In the genomic region with DNA sequence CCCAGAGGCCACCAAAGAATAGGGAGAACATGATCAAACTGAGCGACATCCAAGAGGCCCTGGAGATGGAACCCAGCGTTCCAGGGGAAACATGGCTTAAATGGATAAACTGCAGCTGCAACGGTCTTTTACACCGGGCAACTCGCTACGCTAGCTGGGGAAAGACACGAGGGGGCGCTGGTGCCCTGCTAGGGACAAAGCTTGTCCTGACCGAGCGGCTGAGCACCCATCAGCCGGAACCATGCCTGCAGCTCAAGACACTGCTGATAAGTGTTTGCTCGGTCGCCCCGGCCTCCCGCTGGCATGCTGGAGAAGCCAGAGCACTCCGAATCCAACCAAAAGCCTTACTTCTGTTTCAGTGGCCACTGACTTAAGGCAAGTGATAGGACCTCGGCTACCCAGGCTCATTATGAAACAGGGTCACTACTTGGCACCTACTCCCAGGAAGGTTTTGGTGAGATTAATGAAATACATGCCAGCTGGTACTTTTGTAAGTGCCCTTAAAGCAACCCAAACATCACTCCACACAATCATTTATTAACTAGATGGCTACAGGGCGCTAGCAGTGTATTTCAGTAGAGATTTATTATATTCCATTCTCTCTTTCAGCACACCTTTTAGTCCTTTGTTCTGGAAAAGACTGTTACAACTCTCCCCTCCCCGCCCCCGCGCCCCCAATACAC, we compare ENCODE assay signal across 8 mouse cellular contexts. TPM values are rescaled to one million over a fixed set of nuclear protein-coding genes. Genes with fewer than 3 reads are reported as not detected.
DNase-seq lines count a peak whose midpoint lies in the region; ATAC-seq and TF ChIP-seq lines count a peak whose summit lies in the region.

A gene (plus strand): TSS at position 347 of the 683 bp plus-strand sequence.

- H3K9ac ChIP-seq in ES-Bruce4 (ENCODE audit: low read depth, poor library complexity, severe bottlenecking): no peak within 1 kb of the TSS
- peak within 1 kb of the TSS; percentile 59 for H3K9ac ChIP-seq in forebrain, embryonic 12.5 days
- H3K9ac ChIP-seq in heart, postnatal 0 days (replicated peaks; ENCODE audit: low read depth, low read length): no peak within 1 kb of the TSS
- peak within 1 kb of the TSS; percentile 9 for H3K9ac ChIP-seq in liver, embryonic 14.5 days (replicated peaks)
- peak within 1 kb of the TSS; percentile 62 for H3K9ac ChIP-seq in neural tube, embryonic 11.5 days (ENCODE audit: low read length)
- H3K9ac ChIP-seq in stomach, embryonic 16.5 days (ENCODE audit: low read length): peak within 1 kb of the TSS; percentile 60; the same call in 1 of the 2 replicates

- H3K4me3 ChIP-seq in ES-Bruce4 (ENCODE audit: low read depth, low read length): no peak within 1 kb of the TSS; the same call in 1 of the 2 replicates
- H3K4me3 ChIP-seq in forebrain, embryonic 12.5 days (replicated peaks): peak within 1 kb of the TSS; percentile 30
- peak within 1 kb of the TSS; percentile 22 for H3K4me3 ChIP-seq in heart, postnatal 0 days (ENCODE audit: low read depth, low read length)
- H3K4me3 ChIP-seq in liver, embryonic 14.5 days (ENCODE audit: insufficient read depth in 1 of 2, low read depth in 2 of 2, low read length in 2 of 2): peak within 1 kb of the TSS in 1 of 2 experiments; percentile 47; a peak in 2 of 4 replicates
- H3K4me3 ChIP-seq in neural tube, embryonic 11.5 days (ENCODE audit: low read depth, low read length): no peak within 1 kb of the TSS
- peak within 1 kb of the TSS; percentile 36 for H3K4me3 ChIP-seq in stomach, embryonic 16.5 days (replicated peaks; ENCODE audit: low read length)

- no peaks in the 10 kb centered on the region for H3K27me3 ChIP-seq in ES-Bruce4 (ENCODE audit: control insufficient read depth, insufficient read depth, low read length, poor library complexity, severe bottlenecking)
- peaks cover 6% of the 10 kb centered on the region; the same call in 1 of the 2 replicates for H3K27me3 ChIP-seq in forebrain, embryonic 12.5 days
- 0 out of 2 replicates have a peak, but pooled peaks cover 5% of the 10 kb centered on the region for H3K27me3 ChIP-seq in heart, postnatal 0 days (ENCODE audit: control insufficient read depth, insufficient read depth, low read length)
- no peaks in the 10 kb centered on the region for H3K27me3 ChIP-seq in liver, embryonic 14.5 days (ENCODE audit: control insufficient read depth, insufficient read depth, low read length)
- no peaks in the 10 kb centered on the region for H3K27me3 ChIP-seq in neural tube, embryonic 11.5 days (ENCODE audit: control insufficient read depth, insufficient read depth, low read length)
- no peaks in the 10 kb centered on the region for H3K27me3 ChIP-seq in stomach, embryonic 16.5 days (ENCODE audit: control insufficient read depth, insufficient read depth, low read length)

- no peaks in the 10 kb centered on the region for H3K4me1 ChIP-seq in ES-Bruce4 (ENCODE audit: control insufficient read depth, insufficient read depth, low read length)
- H3K4me1 ChIP-seq in forebrain, embryonic 12.5 days: peaks cover 10% of the 10 kb centered on the region
- H3K4me1 ChIP-seq in heart, postnatal 0 days (ENCODE audit: control insufficient read depth, insufficient read depth): no peaks in the 10 kb centered on the region
- peaks cover 0 to 8% of the 10 kb centered on the region in 2 experiments; a peak in 2 of 4 replicates for H3K4me1 ChIP-seq in liver, embryonic 14.5 days (replicated peaks; ENCODE audit: control insufficient read depth in 2 of 2, insufficient read depth in 2 of 2, low read length in 1 of 2)
- no peaks in the 10 kb centered on the region for H3K4me1 ChIP-seq in neural tube, embryonic 11.5 days (ENCODE audit: control insufficient read depth, insufficient read depth, low read length)
- H3K4me1 ChIP-seq in stomach, embryonic 16.5 days (ENCODE audit: control insufficient read depth, insufficient read depth, low read length): no peaks in the 10 kb centered on the region; the same call in 1 of the 2 replicates

- peak; percentile 92 for ATAC-seq in forebrain, embryonic 12.5 days (ENCODE audit: low FRiP score)
- ATAC-seq in heart, postnatal 0 days (ENCODE audit: insufficient read depth, low read depth): peak; percentile 87
- ATAC-seq in liver, embryonic 14.5 days (ENCODE audit: insufficient read depth): peak; percentile 94
- peak; percentile 78; the same call in 1 of the 2 replicates for ATAC-seq in neural tube, embryonic 11.5 days (ENCODE audit: insufficient read depth, low FRiP score, low TSS enrichment)
- ATAC-seq in stomach, embryonic 16.5 days (ENCODE audit: insufficient read depth, low FRiP score): peak; percentile 91

- H3K36me3 ChIP-seq in ES-Bruce4 (ENCODE audit: control insufficient read depth, insufficient read depth, low read length, poor library complexity, severe bottlenecking): no peaks in the 10 kb centered on the region
- no peaks in the 10 kb centered on the region for H3K36me3 ChIP-seq in forebrain, embryonic 12.5 days (replicated peaks)
- H3K36me3 ChIP-seq in heart, postnatal 0 days (replicated peaks; ENCODE audit: control insufficient read depth, insufficient read depth, low read length): no peaks in the 10 kb centered on the region
- no peaks in the 10 kb centered on the region for H3K36me3 ChIP-seq in liver, embryonic 14.5 days (replicated peaks; ENCODE audit: control insufficient read depth, insufficient read depth, low read depth)
- no peaks in the 10 kb centered on the region for H3K36me3 ChIP-seq in neural tube, embryonic 11.5 days (ENCODE audit: control insufficient read depth, insufficient read depth, low read length)
- no peaks in the 10 kb centered on the region for H3K36me3 ChIP-seq in stomach, embryonic 16.5 days (ENCODE audit: control insufficient read depth, insufficient read depth, low read length)

- H3K9me3 ChIP-seq in ES-Bruce4 (replicated peaks; ENCODE audit: control insufficient read depth, insufficient read depth, low read length, poor library complexity, severe bottlenecking): no peaks in the 10 kb centered on the region
- H3K9me3 ChIP-seq in forebrain, embryonic 12.5 days: no peaks in the 10 kb centered on the region
- H3K9me3 ChIP-seq in heart, postnatal 0 days (replicated peaks; ENCODE audit: control insufficient read depth, low read length): no peaks in the 10 kb centered on the region
- H3K9me3 ChIP-seq in liver, embryonic 14.5 days (ENCODE audit: control insufficient read depth, low read length): no peaks in the 10 kb centered on the region
- H3K9me3 ChIP-seq in neural tube, embryonic 11.5 days (ENCODE audit: control insufficient read depth, low read length): no peaks in the 10 kb centered on the region
- H3K9me3 ChIP-seq in stomach, embryonic 16.5 days (replicated peaks; ENCODE audit: control insufficient read depth, low read length): no peaks in the 10 kb centered on the region

- 13% methylated on average over 21 of the region's 21 CpGs for WGBS in forebrain, embryonic 12.5 days
- WGBS in heart, postnatal 0 days: 14% methylated on average over 21 of the region's 21 CpGs
- 13% methylated on average over 21 of the region's 21 CpGs for whole genome bisulfite sequencing in liver, embryonic 14.5 days (ENCODE audit: insufficient replicate concordance)
- 11% methylated on average over 21 of the region's 21 CpGs for WGBS in neural tube, embryonic 11.5 days
- 11% methylated on average over 21 of the region's 21 CpGs for WGBS in stomach, embryonic 16.5 days

- peak; percentile 93 for DNase-seq in c-Kit-positive CD71-positive TER-119-positive erythroid progenitor cells, embryonic 14.5 days (ENCODE audit: low spot score)
- peak; percentile 78 for DNase-seq in heart, postnatal 0 days (ENCODE audit: low spot score)
- peak; percentile 92 to 97 for DNase-seq in kidney, postnatal 36 days
- DNase-seq in liver, embryonic 14.5 days (ENCODE audit: low read depth in 3 of 3, low spot score in 3 of 3): peak; percentile 82 to 85 (median 84)
- DNase-seq in neural tube, embryonic 11.5 days (ENCODE audit: low spot score): peak; percentile 92

- peak within 1 kb of the TSS; percentile 56 for H3K4me2 ChIP-seq in forebrain, embryonic 12.5 days
- H3K4me2 ChIP-seq in heart, postnatal 0 days (ENCODE audit: low read depth, low read length): peak within 1 kb of the TSS; percentile 52
- peak within 1 kb of the TSS; percentile 61 for H3K4me2 ChIP-seq in liver, embryonic 14.5 days (ENCODE audit: low read depth)
- peak within 1 kb of the TSS; percentile 48 for H3K4me2 ChIP-seq in neural tube, embryonic 11.5 days (ENCODE audit: low read depth)
- peak within 1 kb of the TSS; percentile 62 for H3K4me2 ChIP-seq in stomach, embryonic 16.5 days (ENCODE audit: low read depth, low read length)

- TF ChIP-seq EP300 in ES-Bruce4 (IDR thresholded peaks at IDR 0.05; ENCODE audit: insufficient read depth, low read depth, low read length): no peak
- no peak for TF ChIP-seq EP300 in heart, postnatal 0 days (IDR thresholded peaks at IDR 0.05; ENCODE audit: low read depth)
- TF ChIP-seq EP300 in liver, embryonic 14.5 days (IDR thresholded peaks at IDR 0.05; ENCODE audit: low read depth): 0 out of 2 replicates have a peak, but pooled peaks have one; percentile 27

- TF ChIP-seq CTCF in ES-Bruce4 (IDR thresholded peaks at IDR 0.05; ENCODE audit: low read depth, low read length): peak; percentile 92
- TF ChIP-seq CTCF in heart, postnatal 0 days (IDR thresholded peaks at IDR 0.05; ENCODE audit: low read depth): peak; percentile 90
- TF ChIP-seq CTCF in liver, embryonic 14.5 days (IDR thresholded peaks at IDR 0.05; ENCODE audit: low read depth): peak; percentile 99

- TF ChIP-seq POLR2A in ES-Bruce4 (IDR thresholded peaks at IDR 0.05; ENCODE audit: insufficient read depth, low read length): no peak

- no peak within 1 kb of the TSS for H3K27ac ChIP-seq in ES-Bruce4 (ENCODE audit: insufficient read depth, low read length)
- H3K27ac ChIP-seq in forebrain, embryonic 12.5 days: no peak within 1 kb of the TSS
- no peak within 1 kb of the TSS for H3K27ac ChIP-seq in heart, postnatal 0 days (ENCODE audit: low read depth)
- no peak within 1 kb of the TSS; the same call in 1 of the 2 replicates for H3K27ac ChIP-seq in liver, embryonic 14.5 days
- H3K27ac ChIP-seq in neural tube, embryonic 11.5 days (ENCODE audit: low read depth, low read length): no peak within 1 kb of the TSS
- no peak within 1 kb of the TSS for H3K27ac ChIP-seq in stomach, embryonic 16.5 days (ENCODE audit: low read length)

RNA-seq across cellular contexts. Expression of the gene that starts here (rescaled TPM):
- polyA plus RNA-seq in ES-Bruce4 (2011; ENCODE audit: insufficient read depth, insufficient read length, low read depth, missing spikeins): not detected in 2 replicates
- 0.40 and 0.51 TPM in 2 replicates for polyA plus RNA-seq in forebrain, embryonic 12.5 days (2016; fragmentation: Nextera tagmentation; extraction: Ambion mirVana)
- total RNA-seq in heart, postnatal 0 days (2014; rRNA removed; ENCODE audit: low replicate concordance): not detected in 2 replicates
- 0.23 and 0.36 TPM in 2 replicates for polyA plus RNA-seq in heart, postnatal 0 days (2015; fragmentation: Nextera tagmentation; extraction: Ambion mirVana)
- not detected in 2 replicates for polyA plus RNA-seq in liver, embryonic 14.5 days (2012; rRNA removed)
- 0.25 TPM in 1 of 2 replicates, not detected in the other for polyA plus RNA-seq in liver, embryonic 14.5 days (2014; fragmentation: Nextera tagmentation; extraction: Ambion mirVana)
- polyA plus RNA-seq in neural tube, embryonic 11.5 days (2014; fragmentation: Nextera tagmentation; extraction: Ambion mirVana): 0.60 TPM in 1 of 2 replicates, not detected in the other
- polyA plus RNA-seq in stomach, embryonic 16.5 days (2015; fragmentation: Nextera tagmentation; extraction: Ambion mirVana): not detected in 2 replicates

Comparison
In these comparisons a context has a peak if more than half of its experiments do, and no peak if none do; other contexts are left out.
1. Peak in ATAC-seq, H3K4me3 ChIP-seq, H3K9ac ChIP-seq and H3K4me2 ChIP-seq in forebrain, embryonic 12.5 days; RNA of the gene not detected or under 1 TPM.
2. Peak in DNase-seq, ATAC-seq, H3K4me3 ChIP-seq and H3K4me2 ChIP-seq in heart, postnatal 0 days; RNA of the gene not detected or under 1 TPM.
3. Peak in DNase-seq, ATAC-seq, H3K9ac ChIP-seq and H3K4me2 ChIP-seq in liver, embryonic 14.5 days; RNA of the gene not detected or under 1 TPM.
4. Peak in DNase-seq, ATAC-seq, H3K9ac ChIP-seq and H3K4me2 ChIP-seq in neural tube, embryonic 11.5 days; RNA of the gene not detected or under 1 TPM.
5. Peak in ATAC-seq, H3K4me3 ChIP-seq, H3K9ac ChIP-seq and H3K4me2 ChIP-seq in stomach, embryonic 16.5 days; RNA of the gene not detected or under 1 TPM.